Mouse (Mus musculus): ENCODE data around the gene Chn1.
"Not testable (repeated sequence)": the region's sequence is repeated elsewhere in the genome, so short reads cannot be mapped to it uniquely, and the experiment has no call there.

Gene Chn1

GRCm38 (mm10) chr2:73774786-73775682 is at the start of gene Chn1:
TSS of gene Chn1 (minus strand) at chr2:73775346.
- peak; percentile 17 to 65 for DNase-seq (ENCODE audit: low spot score in 2 of 2)

GRCm38 (mm10) chr2:73818742-73819141 is 43.6 kb upstream of the Chn1 start:
- no peak for DNase-seq (ENCODE audit: low spot score in 2 of 2)

GRCm38 (mm10) chr2:73807609-73808008 is 32.5 kb upstream of the Chn1 start:
- DNase-seq (ENCODE audit: low spot score in 2 of 2), result no peak

- not testable (repeated sequence) for DNase-seq (ENCODE audit: low spot score in 2 of 2)
Observed at GRCm38 (mm10) chr2:73800127-73800526, 25.0 kb upstream of the Chn1 start.

GRCm38 (mm10) chr2:73798786-73799185 is 23.6 kb upstream of the Chn1 start:
- DNase-seq (ENCODE audit: low spot score in 2 of 2), result no peak

- no peak for DNase-seq (ENCODE audit: low spot score in 2 of 2)
Observed at GRCm38 (mm10) chr2:73798136-73798535, 23.0 kb upstream of the Chn1 start.

- DNase-seq (ENCODE audit: low spot score in 2 of 2), result no peak
Observed at GRCm38 (mm10) chr2:73791846-73792630, 16.9 kb upstream of the Chn1 start.

- DNase-seq (ENCODE audit: low spot score in 2 of 2), result no peak
Observed at GRCm38 (mm10) chr2:73790332-73790731, 15.2 kb upstream of the Chn1 start.

GRCm38 (mm10) chr2:73788395-73788794 is 13.2 kb upstream of the Chn1 start:
- no peak for DNase-seq (ENCODE audit: low spot score in 2 of 2)

- DNase-seq (ENCODE audit: low spot score in 2 of 2), result no peak
Observed at GRCm38 (mm10) chr2:73782371-73782905, 7.3 kb upstream of the Chn1 start.

GRCm38 (mm10) chr2:73780321-73781010 is 5.3 kb upstream of the Chn1 start:
- DNase-seq (ENCODE audit: low spot score in 2 of 2), result no peak

- no peak for DNase-seq (ENCODE audit: low spot score in 2 of 2)
Observed at GRCm38 (mm10) chr2:73779796-73780195, 4.7 kb upstream of the Chn1 start.

GRCm38 (mm10) chr2:73779016-73779595 is 4.0 kb upstream of the Chn1 start:
- no peak for DNase-seq (ENCODE audit: low spot score in 2 of 2)

GRCm38 (mm10) chr2:73776936-73777335 is 1.8 kb upstream of the Chn1 start:
- no peak for DNase-seq (ENCODE audit: low spot score in 2 of 2)

GRCm38 (mm10) chr2:73775683-73776310 is 651 bp upstream of the Chn1 start:
- no peak for DNase-seq (ENCODE audit: low spot score in 2 of 2)

- DNase-seq (ENCODE audit: low spot score in 2 of 2), result no peak
Observed at GRCm38 (mm10) chr2:73772945-73773344, 2.2 kb downstream of the Chn1 start.

- DNase-seq (ENCODE audit: low spot score in 2 of 2), result no peak
Observed at GRCm38 (mm10) chr2:73768669-73769068, 6.5 kb downstream of the Chn1 start.

- no peak for DNase-seq (ENCODE audit: low spot score in 2 of 2)
Observed at GRCm38 (mm10) chr2:73763541-73763940, 11.6 kb downstream of the Chn1 start.

GRCm38 (mm10) chr2:73759899-73760298 is 15.2 kb downstream of the Chn1 start:
- no peak for DNase-seq (ENCODE audit: low spot score in 2 of 2)

GRCm38 (mm10) chr2:73759027-73759426 is 16.1 kb downstream of the Chn1 start:
- DNase-seq (ENCODE audit: low spot score in 2 of 2), result no peak

- DNase-seq (ENCODE audit: low spot score in 2 of 2), result no peak
Observed at GRCm38 (mm10) chr2:73747297-73747696, 27.8 kb downstream of the Chn1 start.
